8 mouse cellular contexts compared by ENCODE assay signal in the genomic region with DNA sequence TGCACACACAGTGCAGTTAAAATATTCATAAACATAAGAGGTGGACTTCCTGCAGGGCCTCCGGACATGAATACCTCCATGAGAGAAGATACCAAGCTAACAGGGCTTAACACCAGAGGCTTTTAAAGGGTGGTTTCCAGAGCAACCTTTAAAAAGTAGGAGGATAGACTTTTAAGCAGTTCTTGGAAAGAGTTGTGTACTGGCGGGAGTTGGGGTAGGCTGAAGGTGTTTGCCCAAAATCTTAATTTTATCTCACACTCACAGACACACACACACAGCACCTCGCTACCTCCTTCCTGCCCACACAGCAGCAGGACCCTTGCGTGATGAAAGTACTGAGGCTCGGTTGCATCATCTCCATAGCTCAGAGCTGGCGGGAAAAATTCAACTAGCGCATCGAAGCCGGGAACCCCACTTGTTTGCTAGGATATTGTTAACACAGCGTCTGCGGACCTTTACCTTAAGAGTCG. TPM values are rescaled to one million over a fixed set of nuclear protein-coding genes. Genes with fewer than 3 reads are reported as not detected.
A peak's percentile ranks its signal among the peaks of the same experiment; 100 is the strongest.
DNase-seq lines count a peak whose midpoint lies in the region; ATAC-seq lines count a peak whose summit lies in the region.

No protein-coding gene starts in this region.

- WGBS in heart, embryonic 15.5 days = 5% methylated on average over 12 of the region's 12 CpGs

- DNase-seq in heart, adult 18-20 months = no peak
- peak; percentile 55 for DNase-seq in MN1 (ENCODE audit: low spot score)
- no peak for DNase-seq in right cerebral cortex, postnatal 25 days
- DNase-seq in left cerebral cortex, postnatal 36 days (ENCODE audit: low spot score in 2 of 2) = no peak
- no peak for DNase-seq in retina, embryonic 14.5 days (ENCODE audit: low spot score)

- H3K27ac ChIP-seq in heart, embryonic 15.5 days = 0 out of 2 replicates have a peak overlapping the region, but pooled peaks have one; percentile 47

- intact Hi-C loops in left cerebral cortex, postnatal 36 days (cut with DNase I) = no loop called here

- peaks cover 24% of the 10 kb centered on the region for H3K36me3 ChIP-seq in heart, embryonic 15.5 days
- H3K36me3 ChIP-seq in megakaryocyte, embryonic 14.5 days (replicated peaks; ENCODE audit: low read length) = peaks cover 43% of the 10 kb centered on the region

- ATAC-seq in heart, embryonic 15.5 days (replicated peaks; ENCODE audit: insufficient number of reproducible peaks, insufficient read depth, low FRiP score, low read depth) = no peak
- peak; percentile 75 for ATAC-seq in granulocyte monocyte progenitor cell, adult 5-6 weeks (replicated peaks; ENCODE audit: poor library complexity, severe bottlenecking)

- peak overlapping the region; percentile 76 for H3K4me3 ChIP-seq in heart, embryonic 15.5 days
- H3K4me3 ChIP-seq in megakaryocyte, embryonic 14.5 days (replicated peaks) = peak overlapping the region; percentile 94

- peak overlapping the region; percentile 71 for H3K9ac ChIP-seq in heart, embryonic 15.5 days

- H3K4me1 ChIP-seq in heart, embryonic 15.5 days (replicated peaks) = peaks cover 41% of the 10 kb centered on the region
- H3K4me1 ChIP-seq in megakaryocyte, embryonic 14.5 days = peaks cover 61% of the 10 kb centered on the region

- H3K27me3 ChIP-seq in heart, embryonic 15.5 days = peaks cover 37% of the 10 kb centered on the region
- H3K27me3 ChIP-seq in megakaryocyte, embryonic 14.5 days (replicated peaks) = peaks cover 28% of the 10 kb centered on the region

- no peaks in the 10 kb centered on the region for H3K9me3 ChIP-seq in heart, embryonic 15.5 days (replicated peaks)
- no peaks in the 10 kb centered on the region for H3K9me3 ChIP-seq in megakaryocyte, embryonic 14.5 days

- H3K4me2 ChIP-seq in heart, embryonic 15.5 days = peak overlapping the region; percentile 94

RNA-seq across cellular contexts. Expression of a gene that starts 0.6 kb away (rescaled TPM):
- 89.8 and 106 TPM in 2 replicates for polyA plus RNA-seq in heart, embryonic 15.5 days (2015; fragmentation: Nextera tagmentation; extraction: Ambion mirVana)
- total RNA-seq in heart, adult 18-20 months (2021) = 10 to 100 TPM; 39.3 to 44.7 TPM
- 126 and 187 TPM in 2 replicates for total RNA-seq in granulocyte monocyte progenitor cell, adult 5-6 weeks (2014; fragmentation: Nextera tagmentation)
- 102 and 103 TPM in 2 replicates for total RNA-seq in granulocyte monocyte progenitor cell, adult 5-6 weeks (2017)
- 143 and 168 TPM in 2 replicates for polyA plus RNA-seq in megakaryocyte, embryonic 14.5 days (2012; ENCODE audit: insufficient read depth, low replicate concordance)
- total RNA-seq in left cerebral cortex, postnatal 36 days (2021) = 10 to 100 TPM; 22.8 to 29.9 TPM

RNA-seq across cellular contexts. Expression of a gene that starts 6.9 kb away (rescaled TPM):
- 49.7 and 53.6 TPM in 2 replicates for polyA plus RNA-seq in heart, embryonic 15.5 days (2015; fragmentation: Nextera tagmentation; extraction: Ambion mirVana)
- total RNA-seq in heart, adult 18-20 months (2021) = 10 to 100 TPM; 23.9 to 27.0 TPM
- 1.2 TPM in 1 of 2 replicates, not detected in the other for total RNA-seq in granulocyte monocyte progenitor cell, adult 5-6 weeks (2014; fragmentation: Nextera tagmentation)
- not detected in 2 replicates for total RNA-seq in granulocyte monocyte progenitor cell, adult 5-6 weeks (2017)
- 0.23 and 5.2 TPM in 2 replicates for polyA plus RNA-seq in megakaryocyte, embryonic 14.5 days (2012; ENCODE audit: insufficient read depth, low replicate concordance)
- total RNA-seq in left cerebral cortex, postnatal 36 days (2021) = 1 to 10 TPM; 2.1 to 4.9 TPM

RNA-seq across cellular contexts. Expression of a gene that starts 12.7 kb away (rescaled TPM):
- polyA plus RNA-seq in heart, embryonic 15.5 days (2015; fragmentation: Nextera tagmentation; extraction: Ambion mirVana) = 1.2 and 2.9 TPM in 2 replicates
- under 1 TPM; 0.35 to 0.39 TPM for total RNA-seq in heart, adult 18-20 months (2021)
- total RNA-seq in granulocyte monocyte progenitor cell, adult 5-6 weeks (2014; fragmentation: Nextera tagmentation) = not detected in 2 replicates
- not detected in 2 replicates for total RNA-seq in granulocyte monocyte progenitor cell, adult 5-6 weeks (2017)
- polyA plus RNA-seq in megakaryocyte, embryonic 14.5 days (2012; ENCODE audit: insufficient read depth, low replicate concordance) = 0.32 TPM in 1 of 2 replicates, not detected in the other
- total RNA-seq in left cerebral cortex, postnatal 36 days (2021) = 1 to 10 TPM; 6.0 to 7.6 TPM

RNA-seq across cellular contexts. Expression of a gene that starts 20.2 kb away (rescaled TPM):
- polyA plus RNA-seq in heart, embryonic 15.5 days (2015; fragmentation: Nextera tagmentation; extraction: Ambion mirVana) = 0.62 and 1.1 TPM in 2 replicates
- under 1 TPM; 0.37 to 0.54 TPM for total RNA-seq in heart, adult 18-20 months (2021)
- total RNA-seq in granulocyte monocyte progenitor cell, adult 5-6 weeks (2014; fragmentation: Nextera tagmentation) = 0.90 TPM in 1 of 2 replicates, not detected in the other
- total RNA-seq in granulocyte monocyte progenitor cell, adult 5-6 weeks (2017) = 0.13 and 0.26 TPM in 2 replicates
- polyA plus RNA-seq in megakaryocyte, embryonic 14.5 days (2012; ENCODE audit: insufficient read depth, low replicate concordance) = 3.9 TPM in 1 of 2 replicates, not detected in the other
- total RNA-seq in left cerebral cortex, postnatal 36 days (2021) = 1 to 10 TPM; 1.7 to 2.9 TPM

Comparison
In these comparisons a context has a peak if more than half of its experiments do, and no peak if none do; other contexts are left out.
1. RNA of a gene that starts 6.9 kb away (total RNA-seq): 23.9 to 27.0 TPM in heart, adult 18-20 months; 2.1 to 4.9 TPM in left cerebral cortex, postnatal 36 days and 1.2 TPM in granulocyte monocyte progenitor cell, adult 5-6 weeks; every median in the first group is over 4 times any median in the second.
2. RNA of a gene that starts 12.7 kb away (total RNA-seq): 6.0 to 7.6 TPM in left cerebral cortex, postnatal 36 days; 0.35 to 0.39 TPM in heart, adult 18-20 months and not detected in granulocyte monocyte progenitor cell, adult 5-6 weeks; every median in the first group is over 4 times any median in the second.